Mouse (Mus musculus) embryonic stem cell, embryonic (primary cell): ENCODE measurements around the gene Metrnl.
"Not testable (repeated sequence)": the region's sequence is repeated elsewhere in the genome, so short reads cannot be mapped to it uniquely, and the experiment has no call there.

ENCODE experiments used
- CTCF ChIA-PET, 4 experiments: fragments of 300-600 bp in 2 of 4; fragments of 350-600 bp in 2 of 4; sonication (Branson Sonifier 250); formaldehyde crosslinking; loops; one replicate each; lab custom pipeline; 2022; ENCODE audit warnings: inconsistent platforms in 2 of 4; lab: Charles Lee
- POLR2A ChIA-PET, 4 experiments: fragments of 300-600 bp in 2 of 4; fragments of 350-600 bp in 2 of 4; sonication (Branson Sonifier 250); formaldehyde crosslinking; loops; one replicate each; lab custom pipeline; 2022; ENCODE audit warnings: antibody characterized with exemption in 4 of 4, inconsistent platforms in 1 of 4; lab: Charles Lee

Metrnl gene

DNA sequence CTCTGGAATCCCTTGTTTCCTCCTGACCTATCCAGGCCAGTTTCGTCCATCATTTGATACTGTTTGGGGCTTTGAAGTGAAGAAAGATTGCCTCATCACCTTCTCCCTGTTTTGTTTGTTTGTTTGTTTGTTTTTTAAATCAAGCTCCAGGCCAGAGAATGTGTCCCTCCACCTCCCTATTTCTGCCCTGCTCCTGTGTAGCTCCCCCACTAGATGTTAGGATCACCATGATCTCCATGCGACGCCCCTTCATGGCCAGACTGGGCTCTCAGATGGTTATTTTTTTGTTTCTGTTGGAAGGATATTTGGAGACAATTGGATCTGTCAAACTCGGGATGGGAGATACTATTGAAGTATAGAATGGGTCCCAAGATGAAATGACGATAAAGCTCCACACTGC lies at the start of gene Metrnl:
Metrnl (plus strand) TSS at position 301 of the 400 bp plus-strand sequence.
- POLR2A ChIA-PET: interaction anchor here (0.6 to 4.6 kb wide), 13 partner anchors 9 to 524 kb away, joined by 3 to 70 read pairs (median 5); partner anchors contain the start of genes B3gntl1 (in 3 of the 4), Narf (in 1 of the 4) and Rab40b (in 1 of the 4)
- CTCF ChIA-PET: interaction anchor here in 2 of 4 experiments (1.0 to 2.5 kb wide), 4 partner anchors 28 to 145 kb away, joined by 3 to 7 read pairs (median 4); partner anchors contain the start of gene B3gntl1 (in 1 of the 2)

GRCm38 (mm10) chr11:121651556-121651955 lies 49.8 kb upstream of the Metrnl start:
- POLR2A ChIA-PET: interaction anchor here in 2 of 4 experiments (0.7 to 1.0 kb wide), 3 partner anchors 22 to 133 kb away, joined by 3 to 13 read pairs (median 3); partner anchors contain the start of genes B3gntl1 (in 1 of the 2) and Zfp750 (in 1 of the 2)
- CTCF ChIA-PET: interaction anchor here in 1 of 4 experiments (0.6 kb wide), 1 partner anchor 144 kb away, joined by 4 read pairs; no protein-coding TSS in a partner anchor

DNA sequence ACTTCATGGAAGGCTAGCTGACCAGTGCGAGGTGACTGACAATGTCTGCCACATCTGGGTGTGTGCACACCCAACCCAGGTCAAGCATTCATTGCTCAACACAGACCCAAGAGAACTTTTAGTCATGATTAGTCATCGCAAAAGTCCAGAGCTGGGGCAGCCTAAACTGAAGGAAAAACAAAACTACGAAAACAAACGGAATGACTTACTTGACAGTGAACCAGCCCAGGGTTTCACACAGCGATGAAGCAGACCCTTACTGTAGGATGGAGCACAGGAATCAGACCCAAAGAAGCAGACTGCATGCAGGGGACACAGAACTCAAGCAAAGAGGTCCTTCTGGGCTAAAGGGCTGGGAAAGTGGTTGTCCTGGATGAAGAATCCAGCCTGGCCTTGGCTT lies 49.4 kb upstream of the Metrnl start:
- ChIA-PET CTCF (interaction anchor here (0.6 to 1.1 kb wide), 16 partner anchors 9 to 194 kb away, joined by 3 to 5 read pairs (median 3); partner anchors contain the start of gene B3gntl1 (in 2 of the 4)), POLR2A (interaction anchor here in 3 of 4 experiments (0.6 to 1.0 kb wide), 4 partner anchors 19 to 163 kb away, joined by 3 to 6 read pairs (median 4); partner anchors contain the start of genes B3gntl1 (in 1 of the 3) and Zfp750 (in 1 of the 3))

GRCm38 (mm10) chr11:121652547-121653305 lies 48.6 kb upstream of the Metrnl start:
- POLR2A ChIA-PET: interaction anchor here in 3 of 4 experiments (0.6 to 1.0 kb wide), 4 partner anchors 20 to 162 kb away, joined by 3 to 6 read pairs (median 4); partner anchors contain the start of genes B3gntl1 (in 1 of the 3) and Zfp750 (in 1 of the 3)
- CTCF ChIA-PET: interaction anchor here (0.6 to 1.1 kb wide), 18 partner anchors 9 to 193 kb away, joined by 3 to 5 read pairs (median 3); partner anchors contain the start of gene B3gntl1 (in 2 of the 4)

DNA sequence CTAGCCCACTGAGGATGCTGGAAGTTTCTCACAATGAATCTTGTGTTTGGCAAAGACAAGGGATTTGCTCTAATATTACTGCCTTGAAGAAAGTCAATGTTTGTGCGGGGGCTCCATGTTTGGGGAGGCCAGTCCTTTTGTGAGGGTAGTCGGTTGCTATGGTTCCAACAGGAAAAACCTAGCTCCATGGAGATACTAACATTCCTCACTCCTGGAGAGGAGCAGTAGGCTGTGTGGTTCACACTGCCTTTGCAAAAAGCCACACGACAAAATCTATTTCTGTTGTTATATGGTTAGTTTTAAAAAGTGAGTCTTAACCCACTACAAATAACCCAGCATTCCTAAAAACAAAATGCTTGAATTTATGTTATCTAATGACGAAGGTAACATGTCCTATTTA lies 47.7 kb upstream of the Metrnl start:
- POLR2A ChIA-PET: no interaction called here

GRCm38 (mm10) chr11:121654406-121654945 lies 46.9 kb upstream of the Metrnl start:
- POLR2A ChIA-PET: interaction anchor here in 2 of 4 experiments (0.7 to 0.8 kb wide), 2 partner anchors 19 to 82 kb away, joined by 3 to 6 read pairs; partner anchors contain the start of gene B3gntl1 (in 1 of the 2)

More for the DNA sequence above, 47.7 kb upstream of the Metrnl start:
- CTCF ChIA-PET: interaction anchor here in 2 of 4 experiments (0.5 to 0.6 kb wide), 2 partner anchors 27 to 42 kb away, joined by 3 to 4 read pairs; no protein-coding TSS in a partner anchor

GRCm38 (mm10) chr11:121655166-121655806 lies 46.1 kb upstream of the Metrnl start:
- ChIA-PET CTCF (no interaction called here), POLR2A (interaction anchor here in 2 of 4 experiments (0.7 to 0.8 kb wide), 2 partner anchors 18 to 83 kb away, joined by 3 to 6 read pairs; partner anchors contain the start of gene B3gntl1 (in 1 of the 2))

More at GRCm38 (mm10) chr11:121654406-121654945, 46.9 kb upstream of the Metrnl start:
- CTCF ChIA-PET: interaction anchor here in 1 of 4 experiments (0.5 kb wide), 1 partner anchor 28 kb away, joined by 3 read pairs; no protein-coding TSS in a partner anchor

DNA sequence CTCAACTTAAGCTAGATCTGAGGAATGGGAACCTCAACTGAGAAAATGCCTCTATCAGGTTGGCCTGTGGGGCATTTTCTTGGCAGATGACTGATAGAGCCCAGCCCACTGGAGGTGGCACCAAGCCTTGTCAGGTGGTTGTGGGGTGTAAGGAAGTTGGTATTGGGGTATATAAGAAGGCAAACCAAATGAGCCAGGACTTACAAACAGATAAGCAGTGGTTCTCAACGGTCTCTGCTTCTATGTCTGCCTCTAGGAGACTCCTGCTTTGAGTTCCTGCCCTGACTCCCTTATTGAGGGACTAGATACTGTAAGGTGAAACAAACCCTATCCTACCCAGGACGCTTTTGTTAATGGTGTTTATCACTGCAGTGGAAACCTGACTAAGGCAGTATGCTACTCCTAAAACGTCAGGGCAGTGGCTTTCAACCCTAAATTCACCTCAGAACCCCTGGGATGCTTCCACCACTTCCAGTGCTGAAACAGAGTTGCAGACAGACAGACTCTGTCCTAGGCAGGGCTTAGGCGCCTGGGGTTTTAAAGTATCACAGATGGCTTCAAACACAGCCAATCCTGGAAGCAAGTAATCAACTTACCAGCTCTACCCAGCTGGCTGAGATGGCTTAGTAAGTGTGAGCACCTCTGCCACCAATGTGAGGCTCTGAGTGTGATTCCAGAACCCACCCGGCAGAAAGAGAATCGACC lies 45.4 kb upstream of the Metrnl start:
- ChIA-PET CTCF (no interaction called here), POLR2A (interaction anchor here in 1 of 4 experiments (1.8 kb wide), 1 partner anchor 17 kb away, joined by 7 read pairs; the partner anchor contains the start of gene B3gntl1)

DNA sequence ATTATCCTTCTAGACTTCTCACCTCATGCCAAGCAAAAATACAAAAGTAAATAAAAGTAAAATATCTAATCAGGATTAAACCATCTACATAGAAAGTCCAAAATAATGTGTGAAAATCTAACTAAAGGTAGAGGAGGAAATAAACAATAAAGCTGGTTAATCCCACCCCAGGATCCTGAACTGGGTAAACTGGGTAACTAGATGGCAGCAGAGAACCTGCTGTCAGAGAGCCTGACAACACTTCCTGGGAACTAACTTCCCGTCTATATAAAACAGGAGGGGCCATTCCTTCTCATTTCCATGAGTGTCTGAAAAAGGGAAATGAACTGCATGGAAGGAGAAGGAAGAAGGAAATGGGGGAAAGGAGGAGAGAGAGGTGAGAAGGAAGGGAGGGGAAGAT lies 43.2 kb upstream of the Metrnl start:
- CTCF ChIA-PET: interaction anchor here in 1 of 4 experiments (0.6 kb wide), 1 partner anchor 108 kb away, joined by 3 read pairs; no protein-coding TSS in a partner anchor
- POLR2A ChIA-PET: interaction anchor here in 2 of 4 experiments (1.3 to 1.8 kb wide), 3 partner anchors 15 to 44 kb away, joined by 3 to 7 read pairs (median 7); partner anchors contain the start of gene B3gntl1 (in 2 of the 2)

DNA sequence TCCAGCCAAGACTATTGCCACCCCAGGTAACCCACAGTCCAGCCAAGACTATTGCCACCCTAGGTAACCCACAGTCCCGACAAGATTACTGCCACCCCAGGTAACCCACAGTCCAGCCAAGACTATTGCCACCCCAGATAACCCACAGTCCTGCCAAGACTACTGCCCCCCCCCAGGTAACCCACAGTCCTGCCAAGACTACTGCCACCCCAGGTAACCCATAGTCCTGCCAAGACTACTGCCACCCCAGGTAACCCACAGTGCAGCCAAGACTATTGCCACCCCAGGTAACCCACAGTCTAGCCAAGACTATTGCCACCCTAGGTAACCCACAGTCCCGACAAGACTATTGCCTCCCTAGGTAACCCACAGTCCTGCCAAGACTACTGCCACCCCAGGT lies 40.7 kb upstream of the Metrnl start:
- POLR2A ChIA-PET, CTCF ChIA-PET: not testable (repeated sequence)

- ChIA-PET CTCF (interaction anchor here in 1 of 4 experiments (0.6 kb wide), 1 partner anchor 121 kb away, joined by 4 read pairs; no protein-coding TSS in a partner anchor), POLR2A (interaction anchor here in 2 of 4 experiments (2.5 to 2.8 kb wide), 2 partner anchors 12 kb away, joined by 12 to 15 read pairs; partner anchors contain the start of gene B3gntl1 (in 2 of the 2))
Measured at GRCm38 (mm10) chr11:121661116-121661515, 40.2 kb upstream of the Metrnl start.

DNA sequence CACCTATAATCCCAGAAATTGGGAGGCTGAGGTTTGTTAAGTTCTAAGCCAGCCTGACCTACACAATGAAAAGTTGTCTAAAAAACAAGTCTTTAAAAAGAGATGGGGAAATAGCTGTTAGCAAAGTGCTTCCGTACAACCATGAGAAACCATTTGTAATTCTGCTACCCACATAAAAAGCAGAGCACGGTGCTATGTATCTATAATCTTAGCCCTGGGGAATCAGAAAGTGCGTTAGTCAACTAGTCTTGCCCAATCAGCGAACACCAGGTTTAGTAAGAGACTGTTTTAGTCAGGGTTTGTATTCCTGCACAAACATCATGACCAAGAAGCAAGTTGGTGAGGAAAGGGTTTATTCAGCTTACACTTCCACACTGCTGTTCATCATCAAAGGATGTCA lies 33.8 kb upstream of the Metrnl start:
- POLR2A ChIA-PET: interaction anchor here in 1 of 4 experiments (0.7 kb wide), 1 partner anchor 10 kb away, joined by 3 read pairs; no protein-coding TSS in a partner anchor
- CTCF ChIA-PET: interaction anchor here in 1 of 4 experiments (0.6 kb wide), 1 partner anchor 552 kb away, joined by 4 read pairs; no protein-coding TSS in a partner anchor

DNA sequence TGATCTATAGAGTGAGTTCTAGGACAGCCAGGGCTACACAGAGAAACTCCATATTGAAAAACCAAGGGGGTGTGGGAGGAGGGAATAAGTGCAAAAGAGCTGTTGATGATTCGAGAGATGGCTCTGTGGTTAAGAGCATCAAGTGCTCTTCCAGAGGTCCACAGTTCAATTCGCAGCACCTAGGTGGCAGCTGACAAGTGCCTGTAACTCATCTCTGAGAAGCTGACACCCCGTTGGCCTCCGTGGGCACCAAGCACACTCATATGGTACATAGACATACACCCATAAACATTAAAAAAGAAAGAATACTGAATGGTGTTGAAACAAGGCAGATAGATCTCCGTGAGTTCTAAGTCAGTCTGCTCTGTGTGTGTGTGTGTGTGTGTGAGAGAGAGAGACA lies 32.6 kb upstream of the Metrnl start:
- ChIA-PET CTCF (interaction anchor here in 1 of 4 experiments (0.6 kb wide), 1 partner anchor 16 kb away, joined by 5 read pairs; no protein-coding TSS in a partner anchor), POLR2A (interaction anchor here in 2 of 4 experiments (0.6 to 0.7 kb wide), 2 partner anchors 10 to 398 kb away, joined by 3 read pairs; no protein-coding TSS in a partner anchor)

DNA sequence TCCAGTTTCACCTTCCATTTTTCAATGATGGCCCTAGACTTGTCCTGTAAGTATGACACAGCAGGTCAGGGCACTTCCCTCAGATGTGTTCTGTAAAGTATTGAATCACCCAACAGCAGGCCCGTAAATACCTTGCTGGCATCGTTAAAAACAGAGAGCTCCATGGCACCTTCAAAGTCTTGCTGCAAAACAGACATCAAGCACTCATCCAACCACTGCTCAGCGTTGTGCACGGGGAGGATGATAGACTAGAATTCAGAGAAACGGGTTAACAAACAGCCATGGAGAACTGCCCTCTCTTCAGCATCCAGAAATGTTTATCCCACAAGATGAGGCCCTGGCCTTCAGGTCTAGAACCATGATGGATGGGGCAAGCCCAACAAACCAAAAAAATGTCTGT lies 30.4 kb upstream of the Metrnl start:
- CTCF ChIA-PET: interaction anchor here in 2 of 4 experiments (0.6 to 0.8 kb wide), 2 partner anchors 180 to 229 kb away, joined by 3 to 18 read pairs; no protein-coding TSS in a partner anchor
- POLR2A ChIA-PET: no interaction called here

- POLR2A ChIA-PET: interaction anchor here (0.5 to 3.8 kb wide), 90 partner anchors 8 to 1542 kb away, joined by 3 to 70 read pairs (median 4); partner anchors contain the start of genes Metrnl (in 3 of the 4), Tbcd (in 3 of the 4), Tex19.1 (in 2 of the 4) and Zfp750 (in 2 of the 4)
- CTCF ChIA-PET: interaction anchor here in 3 of 4 experiments (0.7 to 2.1 kb wide), 6 partner anchors 9 to 436 kb away, joined by 3 to 5 read pairs (median 3); partner anchors contain the start of genes Metrnl (in 1 of the 3) and Narf (in 1 of the 3)
Measured at GRCm38 (mm10) chr11:121672312-121672989, 28.9 kb upstream of the Metrnl start.
